Mouse (Mus musculus) inflammation-experienced regulatory T-cells, adult 6 months (primary cell): ENCODE data around the gene Gabarap. TPM values are rescaled to one million over a fixed set of nuclear protein-coding genes. Genes with fewer than 3 reads are reported as not detected.

Source experiments
- ATAC-seq: one replicate; pipeline ENCODE4 v1.8.0; 2017
- polyA plus RNA-seq, 3 experiments: library from polyadenylated mRNA; unstranded; fragments of 100-300 nt; shearing (Covaris generic); gene quantifications; one replicate each; pipeline ENCODE4 v1.2.1; 2017

Gabarap gene
- polyA plus RNA-seq, 3 experiments from 2014 or later: 352 to 384 (median 366) TPM

- ATAC-seq: no peak
Measured at GRCm38 (mm10) chr11:69970222-69970621, 20.7 kb upstream of the Gabarap start.

- ATAC-seq: no peak
Measured at GRCm38 (mm10) chr11:69970775-69971174, 20.2 kb upstream of the Gabarap start.

GRCm38 (mm10) chr11:69974907-69975306 is 16.0 kb upstream of the Gabarap start:
- ATAC-seq: no peak

GRCm38 (mm10) chr11:69976271-69976670 is 14.7 kb upstream of the Gabarap start:
- ATAC-seq: no peak

GRCm38 (mm10) chr11:69979827-69980195 is 11.1 kb upstream of the Gabarap start:
- no peak for ATAC-seq

GRCm38 (mm10) chr11:69980196-69981140 is 10.5 kb upstream of the Gabarap start:
- peak; percentile 83 for ATAC-seq

- ATAC-seq: peak; percentile 55
Measured at GRCm38 (mm10) chr11:69981141-69981762, 9.7 kb upstream of the Gabarap start, which contains the start of gene Ctdnep1. Gene Ctdnep1 (plus strand): TSS chr11:69981156.

- no peak for ATAC-seq
Measured at GRCm38 (mm10) chr11:69982225-69982624, 8.7 kb upstream of the Gabarap start, which contains the start of gene Elp5. Gene Elp5 (minus strand): TSS chr11:69982517.

- no peak for ATAC-seq
Measured at GRCm38 (mm10) chr11:69982877-69983276, 8.1 kb upstream of the Gabarap start.

- no peak for ATAC-seq
Measured at GRCm38 (mm10) chr11:69983377-69983776, 7.6 kb upstream of the Gabarap start.

- no peak for ATAC-seq
Measured at GRCm38 (mm10) chr11:69984431-69984830, 6.5 kb upstream of the Gabarap start.

GRCm38 (mm10) chr11:69989949-69990348 is 994 bp upstream of the Gabarap start:
- no peak for ATAC-seq

- ATAC-seq: no peak
Measured at GRCm38 (mm10) chr11:69991711-69992110, 768 bp downstream of the Gabarap start.

GRCm38 (mm10) chr11:69992396-69992795 is 1.5 kb downstream of the Gabarap start:
- ATAC-seq: no peak

GRCm38 (mm10) chr11:69992932-69993331 is 2.0 kb downstream of the Gabarap start:
- ATAC-seq: no peak

GRCm38 (mm10) chr11:69994401-69995090 is 3.6 kb downstream of the Gabarap start:
- no peak for ATAC-seq

GRCm38 (mm10) chr11:69995391-69995960 is 4.5 kb downstream of the Gabarap start, which contains the start of gene Phf23:
Gene Phf23 (plus strand): TSS chr11:69995777.
- peak; percentile 70 for ATAC-seq

GRCm38 (mm10) chr11:69996161-69997061 is 5.5 kb downstream of the Gabarap start:
- ATAC-seq: no peak

- ATAC-seq: no peak
Measured at GRCm38 (mm10) chr11:69997070-69997509, 6.1 kb downstream of the Gabarap start.

- no peak for ATAC-seq
Measured at GRCm38 (mm10) chr11:69998567-69999491, 7.9 kb downstream of the Gabarap start.
